Mouse (Mus musculus) hindbrain, embryonic 16.5 days (tissue): Measurements from ENCODE around the gene Meox2. TPM values are rescaled to one million over a fixed set of nuclear protein-coding genes. Genes with fewer than 3 reads are reported as not detected.

Experiments
- polyA plus RNA-seq: library from polyadenylated mRNA; unstranded; fragments of >200 nt; fragmentation: Nextera tagmentation; extraction: Ambion mirVana; gene quantifications from 2 replicates; pipeline ENCODE4 v1.2.1, GENCODE M21; 2015

Meox2 gene
- polyA plus RNA-seq, 1 experiment from 2014 or later, result 0.51 TPM

Other genes starting within 250 kb of the Meox2 start
- gene Agmo, start 133.1 kb downstream of the Meox2 start, polyA plus RNA-seq, result 1.1 and 1.3 TPM in 2 replicates